Mouse (Mus musculus): ENCODE data around the gene Efhd1. TPM values are rescaled to one million over a fixed set of nuclear protein-coding genes. Genes with fewer than 3 reads are reported as not detected.

Efhd1 gene
- polyA plus RNA-seq, 1 experiment from 2014 or later, result 0.76 TPM

GRCm38 (mm10) chr1:87243021-87243420 is 21.1 kb upstream of the Efhd1 start:
- WGBS, result 83% methylated on average over 8 of the region's 8 CpGs
- no peak for ATAC-seq (replicated peaks; ENCODE audit: extremely low read depth, insufficient read depth, low FRiP score)
- H3K9me3 ChIP-seq (replicated peaks; ENCODE audit: control insufficient read depth, low read length), result no peaks in the 10 kb centered on the region

DNA sequence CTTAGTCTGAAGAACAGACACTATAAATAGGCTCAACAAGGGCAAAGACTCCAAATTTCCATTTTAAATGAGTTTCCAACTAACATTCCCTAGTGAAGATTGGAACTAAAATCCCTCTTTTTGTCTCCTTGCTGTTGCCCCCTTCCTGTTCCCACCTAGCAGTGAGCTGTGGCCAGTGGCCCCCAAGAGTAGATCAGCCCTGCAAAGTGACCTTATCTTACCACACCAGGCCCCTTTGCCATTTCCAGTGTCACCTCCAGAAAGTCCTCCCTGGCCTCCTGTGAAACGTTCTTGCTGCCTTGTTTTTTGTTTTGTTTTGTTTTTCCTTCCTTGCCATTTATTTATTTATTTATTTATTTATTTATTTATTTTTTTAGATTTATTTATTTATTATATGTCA is 18.7 kb upstream of the Efhd1 start:
- ATAC-seq (replicated peaks; ENCODE audit: extremely low read depth, insufficient read depth, low FRiP score), result no peak

More at GRCm38 (mm10) chr1:87243021-87243420, 21.1 kb upstream of the Efhd1 start:
- no peak overlapping the region for H3K9ac ChIP-seq (ENCODE audit: low read length)
- 0 out of 2 replicates have a peak, but pooled peaks cover 7% of the 10 kb centered on the region for H3K36me3 ChIP-seq (ENCODE audit: control insufficient read depth, insufficient read depth)
- no peak overlapping the region for H3K27ac ChIP-seq (ENCODE audit: low read length)
- no peak overlapping the region for H3K4me3 ChIP-seq (ENCODE audit: low read length)
- H3K4me1 ChIP-seq (ENCODE audit: control insufficient read depth, insufficient read depth, low read length), result no peaks in the 10 kb centered on the region
- no peaks in the 10 kb centered on the region for H3K27me3 ChIP-seq (ENCODE audit: control insufficient read depth, insufficient read depth, low read length)
- H3K4me2 ChIP-seq (ENCODE audit: low read depth, low read length), result no peak overlapping the region

GRCm38 (mm10) chr1:87245929-87246815 is 18.0 kb upstream of the Efhd1 start:
- H3K9me3 ChIP-seq (replicated peaks; ENCODE audit: control insufficient read depth, low read length), result no peaks in the 10 kb centered on the region
- peak overlapping the region; percentile 31; the same call in 1 of the 2 replicates for H3K4me2 ChIP-seq (ENCODE audit: low read depth, low read length)
- no peak overlapping the region for H3K27ac ChIP-seq (ENCODE audit: low read length)
- no peaks in the 10 kb centered on the region for H3K4me1 ChIP-seq (ENCODE audit: control insufficient read depth, insufficient read depth, low read length)
- H3K36me3 ChIP-seq (ENCODE audit: control insufficient read depth, insufficient read depth), result no peaks in the 10 kb centered on the region
- H3K4me3 ChIP-seq (ENCODE audit: low read length), result no peak overlapping the region
- peak; percentile 77 for ATAC-seq (replicated peaks; ENCODE audit: extremely low read depth, insufficient read depth, low FRiP score)
- no peaks in the 10 kb centered on the region for H3K27me3 ChIP-seq (ENCODE audit: control insufficient read depth, insufficient read depth, low read length)
- H3K9ac ChIP-seq (ENCODE audit: low read length), result no peak overlapping the region
- 23% methylated on average over 22 of the region's 22 CpGs for WGBS

More for the DNA sequence above, 18.7 kb upstream of the Efhd1 start:
- Histone ChIP-seq H3K4me1 (ENCODE audit: control insufficient read depth, insufficient read depth, low read length) (no peaks in the 10 kb centered on the region), H3K9ac (ENCODE audit: low read length) (no peak overlapping the region), H3K36me3 (ENCODE audit: control insufficient read depth, insufficient read depth) (no peaks in the 10 kb centered on the region), H3K4me2 (ENCODE audit: low read depth, low read length) (no peak overlapping the region), H3K27ac (ENCODE audit: low read length) (no peak overlapping the region), H3K9me3 (replicated peaks; ENCODE audit: control insufficient read depth, low read length) (no peaks in the 10 kb centered on the region), H3K4me3 (ENCODE audit: low read length) (no peak overlapping the region), H3K27me3 (ENCODE audit: control insufficient read depth, insufficient read depth, low read length) (no peaks in the 10 kb centered on the region)
- WGBS, result 21% methylated on average over 1 of the region's 1 CpGs

DNA sequence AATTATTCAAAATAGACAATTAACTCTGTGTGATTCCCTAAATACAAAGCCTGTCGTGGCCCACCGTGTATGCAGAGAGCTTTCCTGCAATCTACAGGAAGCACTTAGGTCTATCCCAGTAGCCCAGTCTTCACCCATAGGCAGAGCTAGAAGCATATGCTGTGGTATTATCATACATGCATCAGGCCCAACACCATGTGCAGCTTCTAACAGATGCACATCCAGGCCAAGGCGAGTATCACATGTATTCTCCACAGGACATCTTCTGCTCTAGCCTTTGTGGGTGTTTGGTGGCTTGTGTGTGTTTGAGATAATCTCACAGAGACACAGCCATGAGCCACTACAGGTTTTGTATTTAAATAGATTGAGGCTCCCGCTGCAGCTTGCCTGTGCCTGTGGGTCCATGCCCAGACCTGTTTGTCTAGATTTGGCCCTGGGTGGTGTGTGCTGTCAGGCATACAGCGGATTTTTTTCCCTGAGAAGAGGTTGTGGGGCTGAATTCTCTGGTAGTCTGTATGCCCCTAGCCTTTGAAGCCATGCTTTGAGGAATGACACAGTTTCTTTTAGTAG is 12.0 kb upstream of the Efhd1 start:
- H3K27ac ChIP-seq (ENCODE audit: low read length), result no peak overlapping the region
- no peaks in the 10 kb centered on the region for H3K9me3 ChIP-seq (replicated peaks; ENCODE audit: control insufficient read depth, low read length)
- ATAC-seq (replicated peaks; ENCODE audit: extremely low read depth, insufficient read depth, low FRiP score), result no peak
- no peaks in the 10 kb centered on the region for H3K4me1 ChIP-seq (ENCODE audit: control insufficient read depth, insufficient read depth, low read length)
- H3K4me3 ChIP-seq (ENCODE audit: low read length), result no peak overlapping the region
- H3K4me2 ChIP-seq (ENCODE audit: low read depth, low read length), result no peak overlapping the region
- H3K27me3 ChIP-seq (ENCODE audit: control insufficient read depth, insufficient read depth, low read length), result peaks cover 3% of the 10 kb centered on the region; the same call in 1 of the 2 replicates
- H3K9ac ChIP-seq (ENCODE audit: low read length), result no peak overlapping the region
- no peaks in the 10 kb centered on the region for H3K36me3 ChIP-seq (ENCODE audit: control insufficient read depth, insufficient read depth)
- WGBS, result 57% methylated on average over 5 of the region's 5 CpGs

DNA sequence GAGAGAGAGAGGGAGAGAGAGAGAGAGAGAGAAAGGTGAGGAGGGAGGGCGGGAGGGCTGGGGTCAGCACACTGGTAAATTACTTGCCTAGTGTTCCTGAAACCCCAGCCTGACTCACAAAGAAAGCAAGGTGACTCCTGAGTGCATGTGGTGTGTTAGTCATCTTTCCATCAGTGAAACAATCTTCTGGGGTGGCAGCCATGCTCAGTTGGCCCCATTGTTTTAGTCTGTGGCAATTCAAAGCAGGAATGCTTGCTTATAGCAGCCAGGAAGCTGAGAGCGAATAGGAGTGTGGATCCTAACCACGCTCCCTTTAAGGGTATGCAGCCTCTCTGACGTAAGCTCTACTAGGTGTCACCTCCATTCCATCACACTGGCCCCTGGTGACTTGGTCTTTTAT is 9.0 kb upstream of the Efhd1 start:
- 51% methylated on average over 4 of the region's 4 CpGs for WGBS
- Histone ChIP-seq H3K4me3 (ENCODE audit: low read length) (no peak overlapping the region), H3K4me1 (ENCODE audit: control insufficient read depth, insufficient read depth, low read length) (no peaks in the 10 kb centered on the region), H3K27me3 (ENCODE audit: control insufficient read depth, insufficient read depth, low read length) (peaks cover 23% of the 10 kb centered on the region), H3K27ac (ENCODE audit: low read length) (no peak overlapping the region), H3K4me2 (ENCODE audit: low read depth, low read length) (no peak overlapping the region), H3K9ac (ENCODE audit: low read length) (no peak overlapping the region), H3K9me3 (replicated peaks; ENCODE audit: control insufficient read depth, low read length) (no peaks in the 10 kb centered on the region), H3K36me3 (ENCODE audit: control insufficient read depth, insufficient read depth) (no peaks in the 10 kb centered on the region)
- no peak for ATAC-seq (replicated peaks; ENCODE audit: extremely low read depth, insufficient read depth, low FRiP score)

- peaks cover 29% of the 10 kb centered on the region for H3K27me3 ChIP-seq (ENCODE audit: control insufficient read depth, insufficient read depth, low read length)
- 16% methylated on average over 11 of the region's 11 CpGs for WGBS
These were observed 6.5 kb upstream of the Efhd1 start for GRCm38 (mm10) chr1:87257691-87258090.

GRCm38 (mm10) chr1:87258484-87258883 is 5.7 kb upstream of the Efhd1 start:
- Histone ChIP-seq H3K27me3 (ENCODE audit: control insufficient read depth, insufficient read depth, low read length) (peaks cover 35% of the 10 kb centered on the region), H3K4me1 (ENCODE audit: control insufficient read depth, insufficient read depth, low read length) (no peaks in the 10 kb centered on the region), H3K27ac (ENCODE audit: low read length) (no peak overlapping the region), H3K9me3 (replicated peaks; ENCODE audit: control insufficient read depth, low read length) (no peaks in the 10 kb centered on the region), H3K4me3 (ENCODE audit: low read length) (no peak overlapping the region; the same call in 1 of the 2 replicates), H3K36me3 (ENCODE audit: control insufficient read depth, insufficient read depth) (no peaks in the 10 kb centered on the region), H3K9ac (ENCODE audit: low read length) (no peak overlapping the region), H3K4me2 (ENCODE audit: low read depth, low read length) (peak overlapping the region; percentile 31; the same call in 1 of the 2 replicates)
- 13% methylated on average over 14 of the region's 14 CpGs for WGBS
- no peak; the same call in 1 of the 2 replicates for ATAC-seq (replicated peaks; ENCODE audit: extremely low read depth, insufficient read depth, low FRiP score)

More at GRCm38 (mm10) chr1:87257691-87258090, 6.5 kb upstream of the Efhd1 start:
- Histone ChIP-seq H3K9me3 (replicated peaks; ENCODE audit: control insufficient read depth, low read length) (no peaks in the 10 kb centered on the region), H3K4me1 (ENCODE audit: control insufficient read depth, insufficient read depth, low read length) (no peaks in the 10 kb centered on the region), H3K4me2 (ENCODE audit: low read depth, low read length) (no peak overlapping the region), H3K27ac (ENCODE audit: low read length) (no peak overlapping the region), H3K9ac (ENCODE audit: low read length) (no peak overlapping the region), H3K4me3 (ENCODE audit: low read length) (no peak overlapping the region), H3K36me3 (ENCODE audit: control insufficient read depth, insufficient read depth) (no peaks in the 10 kb centered on the region)
- ATAC-seq (replicated peaks; ENCODE audit: extremely low read depth, insufficient read depth, low FRiP score), result no peak

- peaks cover 3% of the 10 kb centered on the region; the same call in 1 of the 2 replicates for H3K4me1 ChIP-seq (ENCODE audit: control insufficient read depth, insufficient read depth, low read length)
- ATAC-seq (replicated peaks; ENCODE audit: extremely low read depth, insufficient read depth, low FRiP score), result no peak
- H3K9me3 ChIP-seq (replicated peaks; ENCODE audit: control insufficient read depth, low read length), result no peaks in the 10 kb centered on the region
- H3K4me3 ChIP-seq (ENCODE audit: low read length), result no peak overlapping the region
- no peak overlapping the region for H3K4me2 ChIP-seq (ENCODE audit: low read depth, low read length)
- H3K9ac ChIP-seq (ENCODE audit: low read length), result no peak overlapping the region
- H3K27me3 ChIP-seq (ENCODE audit: control insufficient read depth, insufficient read depth, low read length), result peaks cover 44% of the 10 kb centered on the region
- no peak overlapping the region for H3K27ac ChIP-seq (ENCODE audit: low read length)
- 82% methylated on average over 2 of the region's 2 CpGs for WGBS
- no peaks in the 10 kb centered on the region for H3K36me3 ChIP-seq (ENCODE audit: control insufficient read depth, insufficient read depth)
These were observed 4.8 kb upstream of the Efhd1 start for GRCm38 (mm10) chr1:87259316-87259715.

- no peak overlapping the region for H3K4me3 ChIP-seq (ENCODE audit: low read length)
- ATAC-seq (replicated peaks; ENCODE audit: extremely low read depth, insufficient read depth, low FRiP score), result no peak
- no peak overlapping the region for H3K27ac ChIP-seq (ENCODE audit: low read length)
- H3K4me1 ChIP-seq (ENCODE audit: control insufficient read depth, insufficient read depth, low read length), result peaks cover 11% of the 10 kb centered on the region
- peaks cover 68% of the 10 kb centered on the region for H3K27me3 ChIP-seq (ENCODE audit: control insufficient read depth, insufficient read depth, low read length)
- WGBS, result 10% methylated on average over 9 of the region's 9 CpGs
- H3K9ac ChIP-seq (ENCODE audit: low read length), result no peak overlapping the region
- H3K36me3 ChIP-seq (ENCODE audit: control insufficient read depth, insufficient read depth), result no peaks in the 10 kb centered on the region
- H3K9me3 ChIP-seq (replicated peaks; ENCODE audit: control insufficient read depth, low read length), result no peaks in the 10 kb centered on the region
- no peak overlapping the region for H3K4me2 ChIP-seq (ENCODE audit: low read depth, low read length)
These were observed 906 bp upstream of the Efhd1 start for GRCm38 (mm10) chr1:87263257-87263656.
